Mouse (Mus musculus): ENCODE data around the gene Gpc1.

Gene Gpc1

DNA sequence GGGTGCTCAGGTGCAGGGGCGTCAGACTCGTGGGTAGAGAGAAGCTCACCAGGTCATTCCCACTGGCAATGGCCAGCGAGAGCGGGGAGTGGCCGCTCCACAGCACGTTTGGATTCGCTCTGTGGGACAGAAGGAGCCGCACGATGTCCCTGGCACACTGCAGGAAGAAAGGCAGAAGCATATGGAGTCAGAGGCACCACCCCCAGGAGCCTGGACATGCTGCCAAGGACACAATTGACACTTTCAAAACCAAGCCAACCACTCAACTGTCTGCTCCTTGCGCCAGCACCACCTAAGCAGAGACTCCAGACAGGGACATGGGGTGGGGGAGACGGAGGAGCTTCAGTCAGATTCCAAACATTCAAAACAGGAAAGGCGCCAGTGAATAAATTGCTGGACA is 47.8 kb downstream of the Gpc1 start:
- DNase-seq (ENCODE audit: low read depth, low spot score) = no peak

DNA sequence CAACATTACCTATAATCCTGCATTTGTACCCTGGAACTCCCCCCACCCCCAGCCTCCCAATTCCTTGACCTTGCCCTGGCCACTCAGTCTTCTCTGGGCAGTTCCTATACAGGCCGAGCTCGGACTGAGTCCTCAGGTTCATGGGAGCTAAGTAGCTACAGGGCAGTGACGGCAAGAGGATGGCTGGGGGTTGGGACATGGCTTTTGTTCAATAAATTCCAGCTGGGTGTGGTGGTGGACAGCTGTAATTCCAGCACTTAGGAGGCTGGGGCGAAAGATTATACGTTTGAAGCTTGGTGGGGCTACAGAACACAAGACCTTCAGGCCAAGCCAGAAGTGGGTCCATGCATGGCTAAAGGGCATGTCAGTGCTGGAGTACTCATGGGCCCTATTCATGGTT is 48.7 kb downstream of the Gpc1 start:
- DNase-seq (ENCODE audit: low read depth, low spot score) = no peak

DNA sequence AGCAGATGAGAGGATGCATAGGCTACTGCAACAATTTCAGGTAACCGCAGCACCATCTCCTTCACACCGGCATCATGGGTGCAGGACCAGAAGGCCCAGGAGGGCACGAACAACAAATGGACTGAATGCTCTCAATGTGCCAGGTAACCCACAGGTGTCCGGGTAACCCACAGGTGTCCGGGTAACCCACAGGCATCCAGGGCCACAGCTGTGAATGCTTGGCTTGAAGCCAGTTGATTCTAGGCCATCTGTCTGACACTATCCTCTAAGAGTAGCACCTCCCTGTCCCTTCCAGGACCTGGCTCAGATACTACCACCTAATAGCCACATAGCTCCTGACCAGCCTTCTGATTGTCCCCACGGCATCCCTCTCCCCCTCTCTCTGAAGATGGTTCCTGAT is 50.5 kb downstream of the Gpc1 start:
- no peak for DNase-seq (ENCODE audit: low read depth, low spot score)

DNA sequence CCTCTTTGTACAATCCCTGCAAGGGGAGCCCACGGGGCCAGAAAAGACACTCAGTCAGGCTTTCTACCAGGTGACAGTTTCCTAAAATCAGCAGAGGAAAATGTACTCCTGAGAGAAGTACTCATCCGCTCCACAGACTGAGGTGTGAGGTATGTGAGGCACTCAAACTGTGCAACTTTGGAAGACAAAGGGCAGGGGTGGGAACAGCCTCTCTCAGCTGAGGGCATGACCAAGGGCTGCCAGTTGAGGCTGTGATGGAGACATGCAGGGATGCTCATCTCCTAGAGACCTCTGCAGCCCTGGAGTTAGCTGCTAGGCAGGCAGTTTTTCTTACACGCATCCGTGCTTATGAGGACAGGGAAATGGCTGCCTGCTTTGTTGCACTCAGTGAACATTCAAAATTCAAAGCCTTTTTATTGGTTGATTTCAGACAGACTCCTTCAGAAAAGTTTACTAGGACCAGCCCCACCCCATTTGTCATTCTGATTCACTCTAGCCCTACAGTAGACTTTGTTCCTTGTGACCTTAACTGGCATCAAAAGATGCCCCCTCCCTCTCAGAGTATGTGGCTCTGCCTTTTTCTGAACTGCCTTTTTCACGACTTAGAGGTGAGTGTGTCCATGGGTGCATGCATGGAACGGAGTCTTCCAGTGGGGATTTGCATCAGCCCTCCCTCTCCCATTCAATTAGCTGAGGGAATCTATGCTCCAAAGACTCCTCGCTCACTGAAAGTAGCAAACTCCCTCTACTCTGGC is 57.6 kb downstream of the Gpc1 start:
- no peak for DNase-seq (ENCODE audit: low read depth, low spot score)

DNA sequence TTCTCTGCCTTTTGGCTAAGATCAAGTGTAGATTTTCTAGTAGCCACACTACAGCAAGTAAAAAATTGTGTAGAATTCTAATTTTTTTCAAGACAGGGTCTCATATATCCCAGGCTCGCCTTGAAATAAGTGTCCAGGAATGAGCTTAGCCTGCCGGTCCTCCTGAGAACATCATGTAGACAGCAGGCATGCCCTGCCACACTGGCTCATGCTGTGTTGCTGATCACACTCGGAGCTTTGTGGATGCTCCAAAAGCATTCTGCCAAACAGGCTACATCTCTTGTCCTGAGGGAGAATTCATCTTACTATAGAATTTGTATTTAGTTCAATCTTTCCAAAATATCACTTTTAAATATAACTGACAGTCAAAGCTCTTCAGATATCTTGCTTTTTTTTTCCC is 61.3 kb downstream of the Gpc1 start:
- DNase-seq (ENCODE audit: low read depth, low spot score) = no peak

DNA sequence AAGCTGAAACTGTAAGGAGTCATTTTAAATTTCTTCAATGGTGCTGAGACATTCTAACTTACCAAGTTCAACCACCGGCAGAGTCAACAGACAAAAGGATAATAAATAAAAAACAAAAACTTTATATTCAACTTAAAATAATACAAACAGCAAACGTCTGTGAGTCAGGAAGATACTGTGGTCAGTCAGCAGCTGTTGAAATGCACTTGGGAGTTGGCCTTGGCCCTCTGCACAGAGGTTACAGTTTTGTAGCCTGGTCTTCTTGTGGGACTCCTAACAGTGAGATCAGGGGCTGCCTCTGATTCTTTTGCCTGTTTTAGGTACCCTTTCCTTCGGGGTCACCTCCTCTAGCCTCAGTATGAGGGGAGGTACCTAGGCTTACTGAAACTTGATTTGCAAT is 62.5 kb downstream of the Gpc1 start:
- no peak for DNase-seq (ENCODE audit: low read depth, low spot score)

DNA sequence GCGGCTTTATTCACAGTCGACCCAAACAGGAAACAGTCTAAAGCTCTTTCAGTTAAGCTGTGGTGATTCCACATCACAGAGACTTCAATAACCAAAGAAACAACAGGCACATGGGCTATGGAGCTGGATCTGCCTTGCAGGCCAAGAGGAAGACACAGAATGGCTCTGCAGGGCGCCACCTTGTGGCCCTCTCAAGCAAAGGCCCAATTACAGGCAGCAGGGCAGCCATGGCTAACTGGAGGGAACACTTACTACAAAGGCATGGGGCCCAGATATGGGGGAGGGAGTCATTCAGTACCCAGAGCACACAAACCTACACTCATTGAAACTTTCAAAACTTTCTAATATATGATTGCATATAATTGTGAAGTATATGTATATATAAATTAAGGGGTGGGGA is 63.6 kb downstream of the Gpc1 start:
- peak; percentile 62 for DNase-seq (ENCODE audit: low read depth, low spot score)

DNA sequence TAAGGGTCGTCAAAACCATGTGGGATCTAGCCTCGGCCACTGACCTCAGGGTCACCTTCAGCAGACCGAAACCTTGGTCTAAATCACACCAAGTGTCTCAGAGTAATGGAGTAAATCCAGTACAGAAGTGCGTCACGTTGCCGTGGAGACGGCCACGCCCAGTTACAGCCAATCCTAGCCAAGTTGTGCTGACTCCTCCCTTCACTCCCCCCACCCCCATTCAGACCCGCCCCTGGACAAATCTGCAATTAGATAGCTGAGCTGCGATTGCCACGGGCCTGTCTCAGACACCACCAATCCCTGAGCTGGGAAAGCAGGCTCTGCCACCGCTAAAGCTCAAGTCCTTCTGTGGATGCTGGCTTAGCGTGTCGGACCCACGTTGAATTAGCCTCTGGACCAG is 71.3 kb downstream of the Gpc1 start, which contains the start of gene Ankmy1:
Gene Ankmy1 (minus strand): TSS at position 121 of the 400 bp plus-strand sequence.
- no peak for DNase-seq (ENCODE audit: low read depth, low spot score)

DNA sequence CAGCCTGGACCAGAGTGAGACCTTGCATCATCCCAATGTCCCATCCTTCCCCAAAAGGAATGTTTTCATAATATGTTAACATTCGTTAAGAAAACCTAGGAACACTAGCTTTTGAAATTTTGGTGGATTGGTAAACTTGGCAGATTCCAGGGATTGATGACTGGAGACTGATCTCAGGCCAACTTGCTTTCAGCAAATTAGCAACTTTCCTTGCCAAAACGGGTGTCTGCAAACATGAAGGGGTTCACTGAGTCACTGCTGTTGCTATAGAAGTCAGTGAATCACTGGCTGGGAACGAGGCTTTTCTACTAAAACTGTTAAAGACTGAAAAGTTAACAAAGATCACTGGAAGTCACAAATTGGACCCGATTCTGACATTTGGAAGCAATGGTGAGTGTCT is 72.2 kb downstream of the Gpc1 start:
- no peak for DNase-seq (ENCODE audit: low read depth, low spot score)

DNA sequence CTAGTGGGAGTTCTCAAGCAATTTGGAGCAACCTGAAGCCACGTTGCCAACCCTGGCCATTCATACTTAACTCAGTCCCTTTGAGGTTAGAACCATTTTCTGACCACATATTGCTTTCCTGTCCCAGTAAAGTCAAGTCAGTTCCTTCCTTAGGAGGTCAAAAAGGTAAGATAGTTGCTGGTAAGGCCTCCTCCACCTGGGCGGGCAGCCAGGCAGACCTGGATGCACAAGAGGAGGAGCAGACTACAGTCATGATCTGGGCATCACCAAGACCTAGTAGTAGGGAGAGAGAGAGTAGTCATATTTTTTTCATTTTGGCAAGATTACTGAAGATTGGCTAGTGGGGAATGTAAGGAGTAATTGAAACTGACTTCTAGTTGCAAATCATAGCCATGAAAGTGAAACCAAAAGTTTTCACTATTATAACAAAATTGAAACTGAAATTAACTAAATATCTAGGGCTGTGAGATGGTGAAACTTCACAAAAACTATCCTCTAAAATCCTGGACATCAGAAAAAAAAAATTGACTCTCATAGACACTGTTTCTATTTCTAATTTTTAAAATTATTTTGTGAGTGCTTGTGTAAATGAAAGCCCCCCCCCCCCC is 74.4 kb downstream of the Gpc1 start:
- no peak for DNase-seq (ENCODE audit: low read depth, low spot score)

DNA sequence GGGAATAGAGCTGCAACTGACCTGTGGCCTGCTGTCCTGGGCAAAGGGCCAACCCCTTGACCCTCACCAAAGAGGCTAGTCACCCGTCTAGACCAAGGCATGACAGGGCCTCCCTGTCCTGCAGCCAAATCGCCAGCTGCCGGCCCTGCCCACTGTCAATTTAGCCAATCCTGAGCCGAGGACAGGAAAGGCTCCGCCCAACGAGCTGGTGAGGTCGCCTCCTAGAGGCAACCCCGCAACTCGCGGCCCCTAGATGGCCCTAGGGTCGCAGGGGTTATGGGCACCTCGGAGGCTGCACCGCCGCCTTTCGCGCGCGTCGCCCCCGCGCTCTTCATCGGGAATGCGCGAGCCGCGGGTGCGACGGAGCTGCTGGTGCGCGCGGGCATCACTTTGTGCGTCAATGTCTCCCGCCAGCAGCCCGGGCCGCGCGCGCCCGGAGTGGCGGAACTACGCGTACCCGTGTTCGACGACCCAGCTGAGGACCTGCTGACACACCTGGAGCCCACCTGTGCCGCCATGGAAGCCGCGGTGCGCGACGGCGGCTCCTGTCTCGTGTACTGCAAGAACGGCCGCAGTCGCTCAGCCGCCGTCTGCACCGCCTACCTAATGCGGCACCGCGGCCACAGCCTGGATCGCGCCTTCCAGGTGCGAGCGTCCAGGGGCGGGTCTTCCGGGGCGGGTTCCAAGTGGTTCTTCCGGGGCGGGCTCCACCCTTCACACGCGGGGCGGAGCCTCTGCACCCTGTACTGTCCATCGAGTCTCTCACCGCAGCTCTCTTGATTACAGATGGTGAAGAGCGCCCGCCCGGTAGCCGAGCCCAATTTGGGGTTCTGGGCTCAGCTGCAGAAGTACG is 75.6 kb downstream of the Gpc1 start, which contains the start of gene Dusp28:
Gene Dusp28 (plus strand): TSS at position 203 of the 853 bp plus-strand sequence.
- peak; percentile 92 for DNase-seq (ENCODE audit: low read depth, low spot score)

DNA sequence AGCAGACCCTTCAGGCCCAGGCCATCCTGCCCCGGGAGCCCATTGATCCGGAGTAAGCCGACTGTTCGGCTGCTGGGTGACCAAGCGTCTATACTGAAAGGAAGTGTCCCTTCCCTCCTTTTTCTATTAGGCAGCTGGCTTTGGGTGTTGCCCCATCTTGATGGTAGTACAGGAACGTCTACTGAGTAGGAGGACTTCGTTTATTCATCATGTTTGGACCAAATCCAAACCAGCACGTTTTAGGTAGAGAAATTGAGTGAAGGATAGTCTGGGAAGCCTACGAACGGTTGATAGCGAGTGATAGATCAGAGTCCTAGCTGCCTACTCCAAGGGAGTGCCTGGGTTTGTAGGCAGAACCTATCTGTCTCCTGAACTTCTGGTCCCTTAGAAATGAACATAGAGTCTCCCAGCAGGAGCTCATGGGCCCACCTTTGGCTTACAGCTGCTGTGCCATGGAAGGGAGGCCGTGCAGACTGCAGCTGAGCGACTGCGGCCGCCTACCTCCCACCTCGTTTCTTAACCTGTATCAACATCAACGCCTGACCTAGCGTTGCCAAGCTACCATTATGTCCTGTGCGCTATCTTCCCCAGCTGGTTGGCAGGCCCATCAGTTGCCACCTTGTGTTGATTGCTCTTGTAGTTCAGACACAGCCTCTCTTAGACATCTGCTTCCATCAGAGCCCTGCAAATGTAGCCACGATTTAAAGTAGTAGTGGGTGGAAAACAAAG is 76.4 kb downstream of the Gpc1 start:
- DNase-seq (ENCODE audit: low read depth, low spot score) = peak; percentile 27

DNA sequence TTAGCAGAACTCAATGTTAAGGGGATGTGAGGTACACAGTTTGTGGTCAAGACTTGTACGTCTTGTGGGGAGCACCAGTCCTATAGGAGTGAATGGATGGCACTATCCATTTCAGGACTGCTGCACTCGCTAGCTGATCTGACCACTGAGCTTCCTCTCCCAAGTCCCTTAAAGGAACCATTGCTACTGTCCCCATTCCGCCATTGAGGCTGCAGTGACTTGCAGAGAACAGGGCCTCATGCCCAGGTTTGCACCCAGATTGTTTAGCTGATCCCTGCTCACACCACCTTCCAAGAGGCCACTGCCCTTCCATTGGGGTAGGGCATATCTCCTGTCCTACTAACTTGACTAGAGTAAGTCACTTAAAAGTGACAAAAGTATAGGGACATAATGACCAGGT is 77.2 kb downstream of the Gpc1 start:
- DNase-seq (ENCODE audit: low read depth, low spot score) = no peak

DNA sequence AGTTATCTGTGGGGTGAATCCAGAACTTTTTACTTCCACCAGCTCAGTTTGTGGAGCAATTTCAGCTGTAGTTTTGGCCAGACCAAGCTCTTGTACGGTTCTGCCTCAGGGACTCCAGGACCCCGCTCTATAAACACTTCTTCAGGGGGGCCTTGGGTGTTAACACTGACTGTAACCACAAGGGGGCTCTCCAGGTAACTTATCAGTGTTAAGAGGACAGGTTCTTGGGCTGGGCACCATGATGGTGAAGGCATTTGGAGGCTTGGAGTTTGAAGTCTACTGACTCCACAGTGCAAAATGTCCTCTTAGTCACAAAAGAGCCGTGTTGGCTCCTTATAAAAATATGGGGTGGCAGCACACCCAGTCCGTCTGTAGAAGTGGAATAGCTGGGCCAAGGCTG is 77.6 kb downstream of the Gpc1 start:
- no peak for DNase-seq (ENCODE audit: low read depth, low spot score)

Measured in skeletal muscle tissue, adult 2 months (tissue).